Mouse (Mus musculus) liver, adult 2 months (tissue): ENCODE measurements around the gene Eno3. TPM values are rescaled to one million over a fixed set of nuclear protein-coding genes. Genes with fewer than 3 reads are reported as not detected.

Experiments used
- DNase-seq: peaks from one replicate; pipeline ENCODE4 v3.0.0-alpha.2; 2011; ENCODE audit warnings: low read depth, low spot score; ENCODE audit errors: extremely low read depth
- H3K27ac ChIP-seq: fragments of 200-500 bp; replicated peaks from 2 replicates; pipeline ENCODE4 v1.5.1; 2012; ENCODE audit warnings: low read depth, mild to moderate bottlenecking, control low read depth, inconsistent platforms, low read length; ENCODE audit not compliant: insufficient read depth
- H3K27me3 ChIP-seq: fragments of 200-500 bp; 2 replicates; pipeline ENCODE4 v1.6.1; 2012; ENCODE audit warnings: mild to moderate bottlenecking, moderate library complexity, low read length, inconsistent platforms; ENCODE audit not compliant: control insufficient read depth, insufficient read depth
- H3K36me3 ChIP-seq: fragments of 200-500 bp; 2 replicates; pipeline ENCODE4 v1.6.1; 2012; ENCODE audit warnings: low read length, inconsistent platforms; ENCODE audit not compliant: control insufficient read depth, insufficient read depth
- H3K4me1 ChIP-seq: fragments of 200-500 bp; 2 replicates; pipeline ENCODE4 v1.6.1; 2011; ENCODE audit warnings: low read length; ENCODE audit not compliant: control insufficient read depth, insufficient read depth
- H3K4me3 ChIP-seq: fragments of 200-500 bp; 2 replicates; pipeline ENCODE4 v1.5.1; 2011; ENCODE audit warnings: low read depth, mild to moderate bottlenecking, control low read depth, low read length, moderate library complexity; ENCODE audit not compliant: insufficient read depth
- H3K79me2 ChIP-seq: fragments of 200-500 bp; 2 replicates; pipeline ENCODE4 v1.6.1; 2012; ENCODE audit warnings: inconsistent platforms, mild to moderate bottlenecking, low read length, moderate library complexity; ENCODE audit not compliant: control insufficient read depth, insufficient read depth
- H3K9ac ChIP-seq: fragments of 200-500 bp; 2 replicates; pipeline ENCODE4 v1.6.1; 2012; ENCODE audit warnings: low read depth, mild to moderate bottlenecking, control low read depth, inconsistent platforms, low read length
- CTCF ChIP-seq: fragments of 200-500 bp; IDR thresholded peaks from 2 replicates; pipeline ENCODE4 v1.5.1; 2011; ENCODE audit warnings: low read depth, low read length, control low read depth
- POLR2A ChIP-seq: fragments of 200-500 bp; IDR thresholded peaks from 2 replicates; pipeline ENCODE4 v1.6.1; 2011; ENCODE audit warnings: low read length, control low read depth; ENCODE audit not compliant: insufficient read depth; ENCODE audit errors: extremely low read depth
- WGBS: fragments of 180-500 bp; shearing (Covaris S2); methylation state at CpG from one replicate; pipeline ENCODE4 v1.1.7; 2018; 5-methylcytosine and 5-hydroxymethylcytosine counted together
- polyA plus RNA-seq: library from polyadenylated mRNA; depleted of rRNA; stranded (reverse); fragments of >200 nt; gene quantifications from 2 replicates; pipeline ENCODE4 v1.2.3, GENCODE M21; 2012; rRNA removed
- total RNA-seq: library from RNA; depleted of rRNA; stranded (reverse); fragments of >200 nt; gene quantifications from 2 replicates; pipeline ENCODE4 v1.2.3, GENCODE M21; 2014; rRNA removed

Eno3 gene
- total and polyA plus RNA-seq, 2 experiments, result 3.0 to 4.0 TPM

GRCm38 (mm10) chr11:70701221-70701955 lies 44.4 kb downstream of the Eno3 start:
- no peaks in the 10 kb centered on the region for H3K27me3 ChIP-seq
- H3K27ac ChIP-seq, result peak overlapping the region; percentile 98
- TF ChIP-seq POLR2A (no peak), CTCF (no peak)
- WGBS, result 3% methylated on average over 10 of the region's 10 CpGs
- peaks cover 17% of the 10 kb centered on the region for H3K79me2 ChIP-seq
- peaks cover 22% of the 10 kb centered on the region for H3K36me3 ChIP-seq
- peak overlapping the region; percentile 96 for H3K9ac ChIP-seq
- H3K4me1 ChIP-seq, result peaks cover 16% of the 10 kb centered on the region
- DNase-seq, result peak; percentile 69
- H3K4me3 ChIP-seq, result peak overlapping the region; percentile 85

DNA sequence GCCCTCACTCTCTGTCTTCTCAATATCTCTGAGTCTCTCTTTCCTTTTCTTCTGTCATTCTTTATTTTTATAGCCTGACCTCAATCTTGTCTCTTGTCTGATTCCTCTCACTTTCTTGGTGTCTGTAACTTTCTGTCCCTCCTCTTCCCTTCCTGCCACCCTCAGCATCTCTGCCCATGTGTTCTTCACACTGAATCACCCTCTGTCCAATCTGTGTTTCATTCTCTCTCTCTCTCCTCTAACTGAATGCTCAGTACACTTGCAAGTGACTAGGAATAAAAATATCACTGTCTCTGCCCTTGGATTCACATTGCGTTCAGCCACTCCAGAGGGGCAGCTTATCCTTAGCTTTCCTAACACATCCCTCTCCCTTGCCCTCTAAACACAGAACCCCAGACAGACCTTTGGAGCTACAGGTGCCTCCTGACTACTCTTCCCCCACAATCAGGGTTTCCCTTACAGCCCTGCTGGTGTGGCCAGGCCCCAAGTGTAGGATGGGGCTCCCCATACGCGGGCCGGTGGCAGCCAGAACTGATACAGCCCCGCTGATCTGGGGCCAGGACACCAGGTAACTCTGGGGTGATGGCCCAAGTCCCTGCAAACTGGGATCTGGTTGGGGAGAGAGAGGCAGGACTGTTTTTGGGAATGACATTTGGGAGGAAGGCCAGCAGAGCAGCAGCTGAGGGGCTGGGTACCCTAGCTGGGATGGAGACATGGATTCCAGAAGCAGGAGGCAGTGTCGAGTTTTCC lies 45.2 kb downstream of the Eno3 start:
- H3K9ac ChIP-seq, result peak overlapping the region; percentile 96
- peaks cover 16% of the 10 kb centered on the region for H3K4me1 ChIP-seq
- H3K27ac ChIP-seq, result peak overlapping the region; percentile 98
- H3K79me2 ChIP-seq, result peaks cover 17% of the 10 kb centered on the region
- peak; percentile 44 for DNase-seq
- 18% methylated on average over 6 of the region's 6 CpGs for WGBS
- H3K4me3 ChIP-seq, result peak overlapping the region; percentile 40
- peaks cover 30% of the 10 kb centered on the region for H3K36me3 ChIP-seq
- no peak for TF ChIP-seq CTCF
- TF ChIP-seq POLR2A, result no peak
- H3K27me3 ChIP-seq, result no peaks in the 10 kb centered on the region

GRCm38 (mm10) chr11:70702781-70703180 lies 45.8 kb downstream of the Eno3 start:
- TF ChIP-seq POLR2A, result 0 out of 2 replicates have a peak, but pooled peaks have one; percentile 22
- no peak for TF ChIP-seq CTCF
- H3K36me3 ChIP-seq, result peaks cover 36% of the 10 kb centered on the region
- H3K27me3 ChIP-seq, result no peaks in the 10 kb centered on the region
- H3K4me3 ChIP-seq, result 0 out of 2 replicates have a peak overlapping the region, but pooled peaks have one; percentile 40
- H3K9ac ChIP-seq, result peak overlapping the region; percentile 69
- H3K4me1 ChIP-seq, result peaks cover 16% of the 10 kb centered on the region
- H3K79me2 ChIP-seq, result peaks cover 17% of the 10 kb centered on the region
- H3K27ac ChIP-seq, result peak overlapping the region; percentile 98
- 23% methylated on average over 6 of the region's 6 CpGs for WGBS
- peak; percentile 75 for DNase-seq

GRCm38 (mm10) chr11:70706127-70706526 lies 49.1 kb downstream of the Eno3 start:
- no peak for TF ChIP-seq CTCF
- TF ChIP-seq POLR2A, result no peak
- H3K27me3 ChIP-seq, result no peaks in the 10 kb centered on the region
- 46% methylated on average over 3 of the region's 3 CpGs for WGBS
- H3K36me3 ChIP-seq, result peaks cover 67% of the 10 kb centered on the region
- no peak overlapping the region for H3K27ac ChIP-seq
- DNase-seq, result peak; percentile 64
- no peak overlapping the region for H3K4me3 ChIP-seq
- H3K9ac ChIP-seq, result no peak overlapping the region
- peaks cover 11% of the 10 kb centered on the region for H3K79me2 ChIP-seq
- H3K4me1 ChIP-seq, result peaks cover 16% of the 10 kb centered on the region

DNA sequence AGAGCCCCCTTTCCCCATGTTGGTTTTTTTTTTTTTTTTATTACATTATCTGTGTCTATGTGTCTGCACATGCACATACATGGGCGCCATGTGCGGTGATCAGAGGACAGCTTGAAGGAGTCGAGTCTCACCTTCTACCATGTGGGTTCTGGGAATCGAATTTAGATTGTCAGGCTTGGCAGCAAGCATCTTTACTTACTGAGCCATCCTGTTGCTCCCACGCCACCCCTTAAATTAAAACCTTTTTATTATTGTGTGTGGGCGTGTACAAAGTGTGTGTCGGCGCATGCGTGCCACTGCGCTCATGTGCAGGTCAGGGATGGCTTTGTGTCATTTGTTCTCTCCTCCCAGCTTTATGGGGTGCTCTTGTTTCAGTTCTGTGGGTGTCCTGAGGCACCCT lies 54.0 kb downstream of the Eno3 start:
- Histone ChIP-seq H3K27me3 (no peaks in the 10 kb centered on the region), H3K9ac (no peak overlapping the region), H3K4me3 (no peak overlapping the region), H3K79me2 (peaks cover 5% of the 10 kb centered on the region; the same call in 1 of the 2 replicates), H3K27ac (no peak overlapping the region), H3K36me3 (peaks cover 66% of the 10 kb centered on the region), H3K4me1 (peaks cover 10% of the 10 kb centered on the region)
- TF ChIP-seq CTCF, result no peak
- TF ChIP-seq POLR2A, result no peak
- DNase-seq, result no peak
- 95% methylated on average over 10 of the region's 10 CpGs for WGBS

Other genes starting within 250 kb of the Eno3 start
- 3.1 and 3.3 TPM in 2 replicates for gene Pelp1, start 247.2 kb upstream of the Eno3 start, total RNA-seq
- 7.7 and 7.9 TPM in 2 replicates for gene Pelp1, start 247.2 kb upstream of the Eno3 start, polyA plus RNA-seq
- gene Arrb2, start 224.6 kb upstream of the Eno3 start, total RNA-seq, result 9.5 and 11.5 TPM in 2 replicates
- gene Arrb2, start 224.6 kb upstream of the Eno3 start, polyA plus RNA-seq, result 14.7 and 22.2 TPM in 2 replicates
- 11.2 and 13.3 TPM in 2 replicates for gene Med11, start 205.3 kb upstream of the Eno3 start, total RNA-seq
- gene Med11, start 205.3 kb upstream of the Eno3 start, polyA plus RNA-seq, result 9.4 and 10.4 TPM in 2 replicates
- 0.74 and 1.5 TPM in 2 replicates for gene Zmynd15, start 197.8 kb upstream of the Eno3 start, total RNA-seq
- gene Zmynd15, start 197.8 kb upstream of the Eno3 start, polyA plus RNA-seq, result 2.1 and 4.4 TPM in 2 replicates
- 5.7 and 10.2 TPM in 2 replicates for gene Cxcl16, start 197.2 kb upstream of the Eno3 start, total RNA-seq
- gene Cxcl16, start 197.2 kb upstream of the Eno3 start, polyA plus RNA-seq, result 7.2 and 10.2 TPM in 2 replicates
- not detected in 2 replicates for gene Tm4sf5, start 152.0 kb upstream of the Eno3 start, total RNA-seq
- gene Tm4sf5, start 152.0 kb upstream of the Eno3 start, polyA plus RNA-seq, result not detected in 2 replicates
- gene Vmo1, start 142.6 kb upstream of the Eno3 start, total RNA-seq, result 3.2 and 3.9 TPM in 2 replicates
- 5.5 and 7.3 TPM in 2 replicates for gene Vmo1, start 142.6 kb upstream of the Eno3 start, polyA plus RNA-seq
- 74.9 and 91.6 TPM in 2 replicates for gene Gltpd2, start 138.0 kb upstream of the Eno3 start, total RNA-seq
- 276 and 320 TPM in 2 replicates for gene Gltpd2, start 138.0 kb upstream of the Eno3 start, polyA plus RNA-seq
- 291 and 298 TPM in 2 replicates for gene Psmb6, start 131.8 kb upstream of the Eno3 start, total RNA-seq
- gene Psmb6, start 131.8 kb upstream of the Eno3 start, polyA plus RNA-seq, result 312 and 336 TPM in 2 replicates
- gene Gm40193, start 124.3 kb upstream of the Eno3 start, total RNA-seq, result not detected in 2 replicates
- not detected in 2 replicates for gene Gm40193, start 124.3 kb upstream of the Eno3 start, polyA plus RNA-seq
- 3.3 and 3.8 TPM in 2 replicates for gene Pld2, start 117.1 kb upstream of the Eno3 start, total RNA-seq
- gene Pld2, start 117.1 kb upstream of the Eno3 start, polyA plus RNA-seq, result 6.4 and 9.5 TPM in 2 replicates
- 11.0 and 14.4 TPM in 2 replicates for gene Mink1, start 94.3 kb upstream of the Eno3 start, total RNA-seq
- 38.4 and 51.4 TPM in 2 replicates for gene Mink1, start 94.3 kb upstream of the Eno3 start, polyA plus RNA-seq
- not detected in 2 replicates for gene 4930544D05Rik, start 41.4 kb upstream of the Eno3 start, total RNA-seq
- gene 4930544D05Rik, start 41.4 kb upstream of the Eno3 start, polyA plus RNA-seq, result not detected in 2 replicates
- gene Chrne, start 38.0 kb upstream of the Eno3 start, total RNA-seq, result 0.07 and 0.09 TPM in 2 replicates
- gene Chrne, start 38.0 kb upstream of the Eno3 start, polyA plus RNA-seq, result 1.1 and 1.3 TPM in 2 replicates
- gene Gp1ba, start 18.1 kb upstream of the Eno3 start, total RNA-seq, result 0.07 TPM in 1 of 2 replicates, not detected in the other
- gene Gp1ba, start 18.1 kb upstream of the Eno3 start, polyA plus RNA-seq, result 0.09 TPM in 1 of 2 replicates, not detected in the other
- gene Rnf167, start 10.0 kb upstream of the Eno3 start, total RNA-seq, result 34.3 and 37.7 TPM in 2 replicates
- gene Rnf167, start 10.0 kb upstream of the Eno3 start, polyA plus RNA-seq, result 68.4 and 75.4 TPM in 2 replicates
- 108 and 109 TPM in 2 replicates for gene Slc25a11, start 9.7 kb upstream of the Eno3 start, total RNA-seq
- 113 and 118 TPM in 2 replicates for gene Slc25a11, start 9.7 kb upstream of the Eno3 start, polyA plus RNA-seq
- 132 and 210 TPM in 2 replicates for gene Pfn1, start 2.6 kb upstream of the Eno3 start, total RNA-seq
- gene Pfn1, start 2.6 kb upstream of the Eno3 start, polyA plus RNA-seq, result 583 and 713 TPM in 2 replicates
- gene Spag7, start 12.2 kb downstream of the Eno3 start, total RNA-seq, result 29.4 and 31.6 TPM in 2 replicates
- 21.0 and 24.0 TPM in 2 replicates for gene Spag7, start 12.2 kb downstream of the Eno3 start, polyA plus RNA-seq
- gene Camta2, start 30.9 kb downstream of the Eno3 start, total RNA-seq, result 2.3 and 3.0 TPM in 2 replicates
- 14.7 and 16.9 TPM in 2 replicates for gene Camta2, start 30.9 kb downstream of the Eno3 start, polyA plus RNA-seq
- gene Inca1, start 43.0 kb downstream of the Eno3 start, total RNA-seq, result 14.1 and 18.4 TPM in 2 replicates
- gene Inca1, start 43.0 kb downstream of the Eno3 start, polyA plus RNA-seq, result 19.5 and 29.9 TPM in 2 replicates
- 50.8 and 60.9 TPM in 2 replicates for gene Kif1c, start 43.3 kb downstream of the Eno3 start, total RNA-seq
- gene Kif1c, start 43.3 kb downstream of the Eno3 start, polyA plus RNA-seq, result 75.6 and 93.7 TPM in 2 replicates
- 1.8 and 1.9 TPM in 2 replicates for gene Zfp3, start 107.0 kb downstream of the Eno3 start, total RNA-seq
- gene Zfp3, start 107.0 kb downstream of the Eno3 start, polyA plus RNA-seq, result 0.47 and 0.87 TPM in 2 replicates
- gene Scimp, start 155.4 kb downstream of the Eno3 start, total RNA-seq, result 1.7 and 1.9 TPM in 2 replicates
- 0.93 and 2.0 TPM in 2 replicates for gene Scimp, start 155.4 kb downstream of the Eno3 start, polyA plus RNA-seq
- gene Rabep1, start 187.6 kb downstream of the Eno3 start, total RNA-seq, result 27.9 and 29.1 TPM in 2 replicates
- gene Rabep1, start 187.6 kb downstream of the Eno3 start, polyA plus RNA-seq, result 3.3 and 3.5 TPM in 2 replicates